Mouse (Mus musculus): Measurements from ENCODE around the gene Nfkb2.

DNA sequence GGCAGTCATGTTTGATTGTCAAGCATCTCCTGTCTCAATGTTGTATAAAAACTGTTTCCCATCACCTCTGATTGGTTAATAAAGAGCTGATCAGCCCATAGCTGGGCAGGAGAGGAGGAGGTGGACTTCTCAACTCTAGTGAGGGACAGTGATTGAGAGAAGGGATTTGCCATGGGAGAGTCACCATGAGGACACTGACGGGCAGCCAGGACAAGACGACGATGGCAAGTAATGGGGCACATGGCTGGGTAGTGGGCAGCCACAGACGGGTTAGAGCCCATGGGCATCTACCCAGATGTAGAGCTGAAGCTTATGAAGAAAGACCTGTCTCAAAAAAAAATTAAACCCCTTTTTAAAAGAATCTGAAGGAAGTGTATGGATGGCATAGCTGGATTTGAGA, 1.6 kb upstream of the Nfkb2 start:
- no peak for TF ChIP-seq POLR2A (IDR thresholded peaks at IDR 0.05; ENCODE audit: insufficient read depth, low read depth, low read length)
- TF ChIP-seq CTCF (IDR thresholded peaks at IDR 0.05; ENCODE audit: insufficient read depth, low read depth, low read length), result no peak

Measured in olfactory bulb, adult 2 months (tissue).